Mouse (Mus musculus) megakaryocyte progenitor cell, adult 5-6 weeks (primary cell): ENCODE data around the gene Cmss1. TPM values are rescaled to one million over a fixed set of nuclear protein-coding genes. Genes with fewer than 3 reads are reported as not detected.

Experiments used
- ATAC-seq: replicated peaks from 2 replicates; pipeline ENCODE4 v1.8.0; 2016; ENCODE audit warnings: mild to moderate bottlenecking, moderate TSS enrichment, inconsistent platforms; ENCODE audit not compliant: poor library complexity
- total RNA-seq, 2 experiments: library from RNA; stranded (forward) in 1 of 2; stranded (reverse) in 1 of 2; fragments of 157-497, 149-512 nt in 1 of 2; fragments of 200-1000 nt in 1 of 2; gene quantifications; 2 replicates each; pipeline versions ENCODE4 v1.2.3 to v1.2.4; 2015 to 2017

Cmss1 gene
- total RNA-seq (2015) (31.4 and 38.5 TPM in 2 replicates), total RNA-seq (2017) (74.3 and 80.6 TPM in 2 replicates)

DNA sequence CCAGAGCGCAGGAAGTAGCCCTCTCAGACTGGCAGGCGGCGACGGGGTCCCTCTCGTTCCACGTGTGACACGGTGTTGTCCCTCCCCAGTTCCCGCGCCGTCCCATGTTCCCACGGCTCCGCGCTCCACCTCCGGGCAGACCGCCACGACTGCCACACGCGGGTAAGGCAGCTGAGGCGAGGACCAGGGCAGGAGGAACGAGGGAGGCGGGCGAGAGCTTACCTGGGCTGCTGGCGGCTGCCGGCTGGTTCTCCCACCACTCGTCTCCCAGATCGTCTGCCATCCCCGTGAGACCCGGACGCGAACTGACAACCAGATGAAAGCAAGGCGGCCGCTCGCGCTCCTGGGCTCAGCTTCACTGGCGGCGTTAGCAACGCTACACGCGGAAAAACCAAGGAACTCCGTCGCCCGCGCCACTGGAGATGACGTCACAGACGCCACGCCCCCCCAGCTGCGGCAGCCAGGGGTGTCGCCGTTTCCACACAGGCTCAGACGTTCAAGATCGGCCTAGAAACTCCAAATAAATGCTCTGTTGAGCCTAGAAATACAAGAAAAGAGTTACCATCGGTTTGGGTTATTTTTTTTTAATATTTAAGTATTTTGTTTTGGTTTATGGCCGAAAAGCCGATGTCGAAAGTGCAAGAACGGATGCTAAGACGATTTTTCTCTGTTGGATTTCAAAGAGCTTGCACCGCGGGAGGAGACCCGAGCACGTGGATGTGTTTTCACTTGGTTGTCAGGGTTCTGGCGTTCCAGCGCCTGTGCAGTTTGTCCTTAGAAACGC lies at the start of gene Cmss1:
Cmss1 (minus strand) TSS at position 421 of the 784 bp plus-strand sequence.
- ATAC-seq: peak; percentile 94

- ATAC-seq: no peak
Measured at GRCm38 (mm10) chr16:57649888-57650287, 43.2 kb upstream of the Cmss1 start.

GRCm38 (mm10) chr16:57641346-57641885 lies 34.8 kb upstream of the Cmss1 start:
- no peak for ATAC-seq

- ATAC-seq: no peak
Measured at GRCm38 (mm10) chr16:57634766-57635165, 28.1 kb upstream of the Cmss1 start.

- ATAC-seq: peak; percentile 99
Measured at GRCm38 (mm10) chr16:57634191-57634590, 27.5 kb upstream of the Cmss1 start.

GRCm38 (mm10) chr16:57611768-57612167 lies 5.1 kb upstream of the Cmss1 start:
- peak; percentile 74 for ATAC-seq

DNA sequence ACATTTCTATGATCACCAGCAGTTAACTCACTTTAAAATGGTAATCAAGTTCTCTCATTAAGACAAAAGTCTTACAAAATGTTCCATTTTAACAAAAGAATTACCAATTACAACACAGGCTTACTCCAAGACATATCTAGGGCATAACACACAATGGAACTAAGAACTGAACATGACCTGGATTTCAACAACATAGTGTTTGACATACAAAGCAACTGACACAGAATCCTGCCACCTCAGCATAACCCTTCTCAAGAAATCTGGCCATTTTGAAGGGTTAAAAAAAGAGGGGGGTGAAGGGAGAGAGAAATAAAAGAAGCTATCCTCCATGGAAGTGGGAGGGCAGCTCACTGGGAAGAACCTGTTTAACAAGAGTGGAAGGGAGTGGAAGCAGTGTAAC lies 5.6 kb downstream of the Cmss1 start:
- no peak for ATAC-seq

- ATAC-seq: no peak
Measured at GRCm38 (mm10) chr16:57597295-57597957, 9.2 kb downstream of the Cmss1 start.

- ATAC-seq: peak; percentile 99
Measured at GRCm38 (mm10) chr16:57593422-57594157, 13.1 kb downstream of the Cmss1 start.

GRCm38 (mm10) chr16:57585201-57585600 lies 21.5 kb downstream of the Cmss1 start:
- no peak for ATAC-seq

DNA sequence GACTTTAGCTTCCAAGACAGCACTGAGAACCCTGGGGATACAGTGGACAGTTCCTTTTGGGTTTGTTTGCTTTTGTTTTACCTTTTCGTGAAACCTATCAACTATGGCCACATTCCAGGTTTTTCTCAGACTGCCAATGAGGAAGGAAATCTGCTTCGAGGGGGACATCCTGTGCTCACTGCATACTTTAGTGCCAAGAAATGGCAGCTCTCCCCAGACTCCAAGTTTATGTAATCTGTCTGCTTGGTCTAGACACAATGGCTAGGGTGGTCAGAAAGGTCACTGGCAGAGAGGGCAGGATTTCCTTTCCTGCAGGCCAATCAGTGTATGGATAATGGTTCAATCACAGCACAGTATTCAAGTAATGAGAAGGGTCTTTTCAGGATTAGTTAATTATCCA lies 24.7 kb downstream of the Cmss1 start:
- no peak for ATAC-seq

GRCm38 (mm10) chr16:57580041-57580440 lies 26.6 kb downstream of the Cmss1 start:
- peak; percentile 95 for ATAC-seq

DNA sequence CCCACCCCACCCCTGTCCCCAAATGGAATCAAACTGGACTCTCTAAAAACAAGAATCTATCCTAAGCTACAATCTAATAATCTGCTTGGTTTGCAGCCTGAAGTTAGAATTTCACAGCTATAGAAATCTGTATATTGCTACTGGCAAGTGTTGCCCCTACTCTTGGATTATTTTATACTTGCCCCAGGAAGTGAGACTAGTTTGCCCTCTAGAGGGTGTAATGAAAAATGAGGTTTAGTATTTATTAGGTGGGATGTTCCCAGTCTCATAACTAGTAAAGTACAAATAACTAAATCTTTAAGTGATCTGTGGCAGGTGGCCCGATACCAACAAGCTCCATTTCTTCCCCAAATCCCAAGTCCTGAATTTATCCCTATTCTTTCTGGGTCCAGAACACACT lies 29.1 kb downstream of the Cmss1 start:
- ATAC-seq: peak; percentile 51

DNA sequence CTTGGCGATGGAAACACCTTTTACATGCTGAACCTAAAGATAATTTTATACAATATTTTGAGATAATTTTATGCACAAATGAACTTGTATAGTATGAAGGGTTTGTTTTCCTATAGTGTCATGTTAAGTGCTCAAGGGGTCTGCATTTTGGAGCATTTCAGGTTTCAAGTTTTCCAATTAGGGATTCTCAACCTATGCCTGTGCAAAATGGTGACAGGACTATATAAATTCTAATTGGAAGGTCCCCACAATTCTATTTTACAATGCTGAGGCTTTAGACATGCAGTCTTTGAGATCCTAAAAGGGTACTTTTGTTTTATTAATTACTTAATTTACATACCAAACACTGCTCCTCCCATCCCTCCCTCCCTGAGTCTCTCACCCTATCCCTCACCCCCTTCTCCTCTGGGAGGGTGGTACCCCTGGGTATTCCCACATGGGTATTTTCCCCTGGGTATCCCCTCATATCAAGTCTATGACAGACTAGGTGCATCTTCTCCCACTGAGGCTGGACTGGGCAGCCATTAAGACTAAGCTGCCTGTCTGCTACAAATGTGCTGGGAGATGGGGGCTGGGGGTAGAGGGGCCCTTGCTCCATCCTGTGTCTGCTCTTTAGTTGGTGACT lies 30.8 kb downstream of the Cmss1 start:
- no peak for ATAC-seq

DNA sequence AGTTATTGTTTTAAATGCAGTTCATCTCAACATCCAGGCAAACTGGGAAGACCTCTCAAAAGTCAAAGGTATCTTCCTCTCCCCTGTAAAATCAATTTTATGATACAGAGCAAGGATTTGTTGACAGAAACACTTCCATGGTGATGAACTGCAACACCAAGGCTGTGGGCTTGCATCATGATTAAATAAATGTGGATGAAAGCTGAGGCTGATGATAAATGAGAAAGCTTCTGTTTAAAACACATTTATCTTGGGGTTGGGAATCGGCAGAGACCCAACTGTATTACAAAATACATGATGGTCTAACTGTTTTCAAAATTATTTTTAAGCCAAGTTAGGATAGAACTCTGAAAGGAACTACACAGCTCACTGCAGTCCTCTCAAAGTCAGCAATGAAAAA lies 32.8 kb downstream of the Cmss1 start:
- ATAC-seq: no peak

GRCm38 (mm10) chr16:57570789-57571311 lies 35.8 kb downstream of the Cmss1 start:
- ATAC-seq: no peak

- ATAC-seq: no peak
Measured at GRCm38 (mm10) chr16:57568648-57569404, 37.8 kb downstream of the Cmss1 start.

GRCm38 (mm10) chr16:57566215-57566614 lies 40.4 kb downstream of the Cmss1 start:
- ATAC-seq: peak; percentile 46; the same call in 1 of the 2 replicates

GRCm38 (mm10) chr16:57564807-57565206 lies 41.9 kb downstream of the Cmss1 start:
- ATAC-seq: no peak

- no peak for ATAC-seq
Measured at GRCm38 (mm10) chr16:57563453-57563852, 43.2 kb downstream of the Cmss1 start.
